Mouse (Mus musculus): ENCODE measurements at regions not wholly inside any gene's neighbourhood (a gene's known extent, or its start where the extent isn't known, plus 50 kb on each side); places are given as distances from the start of the nearest gene placed in this dataset.

- 50% methylated on average over 3 of the region's 3 CpGs for WGBS
- H3K27ac ChIP-seq: no peak overlapping the region
- H3K9ac ChIP-seq: no peak overlapping the region
- H3K9me3 ChIP-seq: no peaks in the 10 kb centered on the region
- no peak for ATAC-seq (ENCODE audit: insufficient read depth, low FRiP score, low read depth)
- H3K36me3 ChIP-seq: no peaks in the 10 kb centered on the region
- H3K4me1 ChIP-seq: no peaks in the 10 kb centered on the region
- H3K4me3 ChIP-seq (replicated peaks): no peak overlapping the region
- H3K4me2 ChIP-seq: no peak overlapping the region
- H3K27me3 ChIP-seq (replicated peaks): no peaks in the 10 kb centered on the region
Observed at GRCm38 (mm10) chr13:25403182-25403795, 133.0 kb upstream of the Nrsn1 start.

- no peak overlapping the region for H3K4me3 ChIP-seq (replicated peaks)
- H3K4me1 ChIP-seq: no peaks in the 10 kb centered on the region
- H3K4me2 ChIP-seq: no peak overlapping the region
- WGBS: 52% methylated on average over 2 of the region's 2 CpGs
- H3K9ac ChIP-seq: no peak overlapping the region
- no peaks in the 10 kb centered on the region for H3K9me3 ChIP-seq
- H3K27ac ChIP-seq: no peak overlapping the region
- no peaks in the 10 kb centered on the region for H3K36me3 ChIP-seq
- no peak for ATAC-seq (ENCODE audit: insufficient read depth, low FRiP score, low read depth)
- no peaks in the 10 kb centered on the region for H3K27me3 ChIP-seq (replicated peaks)
Observed at GRCm38 (mm10) chr13:25402691-25403090, 132.4 kb upstream of the Nrsn1 start.

- no peaks in the 10 kb centered on the region for H3K27me3 ChIP-seq (replicated peaks)
- H3K9me3 ChIP-seq: no peaks in the 10 kb centered on the region
- no peaks in the 10 kb centered on the region for H3K36me3 ChIP-seq
- no peak overlapping the region for H3K4me2 ChIP-seq
- H3K4me3 ChIP-seq (replicated peaks): no peak overlapping the region
- H3K4me1 ChIP-seq: no peaks in the 10 kb centered on the region
- 67% methylated on average over 9 of the region's 9 CpGs for WGBS
- no peak for ATAC-seq (ENCODE audit: insufficient read depth, low FRiP score, low read depth)
- no peak overlapping the region for H3K27ac ChIP-seq
- H3K9ac ChIP-seq: no peak overlapping the region
Observed at GRCm38 (mm10) chr13:25401936-25402504, 131.7 kb upstream of the Nrsn1 start.

GRCm38 (mm10) chr13:25392770-25393290 is 122.5 kb upstream of the Nrsn1 start:
- ATAC-seq (ENCODE audit: insufficient read depth, low FRiP score, low read depth): no peak
- Histone ChIP-seq H3K27me3 (replicated peaks) (no peaks in the 10 kb centered on the region), H3K9me3 (no peaks in the 10 kb centered on the region), H3K27ac (no peak overlapping the region), H3K4me2 (no peak overlapping the region), H3K36me3 (no peaks in the 10 kb centered on the region), H3K4me3 (replicated peaks) (no peak overlapping the region), H3K9ac (no peak overlapping the region), H3K4me1 (no peaks in the 10 kb centered on the region)
- WGBS: 81% methylated on average over 5 of the region's 5 CpGs

GRCm38 (mm10) chr13:25362627-25362967 is 92.3 kb upstream of the Nrsn1 start:
- Histone ChIP-seq H3K4me1 (no peaks in the 10 kb centered on the region), H3K36me3 (no peaks in the 10 kb centered on the region), H3K9ac (no peak overlapping the region), H3K27me3 (replicated peaks) (no peaks in the 10 kb centered on the region), H3K9me3 (no peaks in the 10 kb centered on the region), H3K4me3 (replicated peaks) (no peak overlapping the region), H3K27ac (no peak overlapping the region), H3K4me2 (no peak overlapping the region)
- ATAC-seq (ENCODE audit: insufficient read depth, low FRiP score, low read depth): no peak
- WGBS: 62% methylated on average over 4 of the region's 4 CpGs

GRCm38 (mm10) chr13:25361850-25362626 is 91.7 kb upstream of the Nrsn1 start:
- no peak for ATAC-seq (ENCODE audit: insufficient read depth, low FRiP score, low read depth)
- Histone ChIP-seq H3K4me1 (no peaks in the 10 kb centered on the region), H3K9ac (no peak overlapping the region), H3K27ac (no peak overlapping the region), H3K4me2 (no peak overlapping the region), H3K4me3 (replicated peaks) (no peak overlapping the region), H3K36me3 (no peaks in the 10 kb centered on the region), H3K9me3 (no peaks in the 10 kb centered on the region), H3K27me3 (replicated peaks) (no peaks in the 10 kb centered on the region)
- WGBS: 55% methylated on average over 7 of the region's 7 CpGs

- no peak for ATAC-seq (ENCODE audit: insufficient read depth, low FRiP score, low read depth)
Observed at GRCm38 (mm10) chr13:25347558-25347957, 77.3 kb upstream of the Nrsn1 start.

GRCm38 (mm10) chr13:25343309-25343708 is 73.0 kb upstream of the Nrsn1 start:
- WGBS: 72% methylated on average over 6 of the region's 6 CpGs

More at GRCm38 (mm10) chr13:25347558-25347957, 77.3 kb upstream of the Nrsn1 start:
- no peaks in the 10 kb centered on the region for H3K36me3 ChIP-seq
- no peak overlapping the region for H3K27ac ChIP-seq
- H3K27me3 ChIP-seq (replicated peaks): no peaks in the 10 kb centered on the region
- H3K4me3 ChIP-seq (replicated peaks): no peak overlapping the region
- no peaks in the 10 kb centered on the region for H3K9me3 ChIP-seq
- no peaks in the 10 kb centered on the region for H3K4me1 ChIP-seq
- H3K9ac ChIP-seq: no peak overlapping the region
- no peak overlapping the region for H3K4me2 ChIP-seq
- WGBS: 45% methylated on average over 5 of the region's 5 CpGs

GRCm38 (mm10) chr13:25341826-25342225 is 71.5 kb upstream of the Nrsn1 start:
- Histone ChIP-seq H3K36me3 (no peaks in the 10 kb centered on the region), H3K4me3 (replicated peaks) (no peak overlapping the region), H3K9me3 (no peaks in the 10 kb centered on the region), H3K9ac (no peak overlapping the region), H3K27me3 (replicated peaks) (no peaks in the 10 kb centered on the region), H3K27ac (no peak overlapping the region), H3K4me2 (no peak overlapping the region), H3K4me1 (no peaks in the 10 kb centered on the region)
- no peak for ATAC-seq (ENCODE audit: insufficient read depth, low FRiP score, low read depth)
- 74% methylated on average over 1 of the region's 1 CpGs for WGBS

More at GRCm38 (mm10) chr13:25343309-25343708, 73.0 kb upstream of the Nrsn1 start:
- no peak overlapping the region for H3K4me2 ChIP-seq
- no peaks in the 10 kb centered on the region for H3K36me3 ChIP-seq
- H3K4me3 ChIP-seq (replicated peaks): no peak overlapping the region
- H3K9ac ChIP-seq: no peak overlapping the region
- H3K27me3 ChIP-seq (replicated peaks): no peaks in the 10 kb centered on the region
- no peak for ATAC-seq (ENCODE audit: insufficient read depth, low FRiP score, low read depth)
- H3K9me3 ChIP-seq: no peaks in the 10 kb centered on the region
- H3K4me1 ChIP-seq: no peaks in the 10 kb centered on the region
- H3K27ac ChIP-seq: no peak overlapping the region

GRCm38 (mm10) chr13:25333803-25334202 is 63.5 kb upstream of the Nrsn1 start:
- no peak overlapping the region for H3K4me3 ChIP-seq (replicated peaks)
- no peak overlapping the region for H3K27ac ChIP-seq
- no peaks in the 10 kb centered on the region for H3K9me3 ChIP-seq
- no peaks in the 10 kb centered on the region for H3K36me3 ChIP-seq
- ATAC-seq (ENCODE audit: insufficient read depth, low FRiP score, low read depth): no peak
- no peaks in the 10 kb centered on the region for H3K27me3 ChIP-seq (replicated peaks)
- H3K9ac ChIP-seq: no peak overlapping the region
- H3K4me1 ChIP-seq: no peaks in the 10 kb centered on the region
- 86% methylated on average over 1 of the region's 1 CpGs for WGBS
- H3K4me2 ChIP-seq: no peak overlapping the region
